Mouse (Mus musculus): ENCODE measurements at regions not wholly inside any gene's neighbourhood (a gene's known extent, or its start where the extent isn't known, plus 50 kb on each side); places are given as distances from the start of the nearest gene placed in this dataset.

DNA sequence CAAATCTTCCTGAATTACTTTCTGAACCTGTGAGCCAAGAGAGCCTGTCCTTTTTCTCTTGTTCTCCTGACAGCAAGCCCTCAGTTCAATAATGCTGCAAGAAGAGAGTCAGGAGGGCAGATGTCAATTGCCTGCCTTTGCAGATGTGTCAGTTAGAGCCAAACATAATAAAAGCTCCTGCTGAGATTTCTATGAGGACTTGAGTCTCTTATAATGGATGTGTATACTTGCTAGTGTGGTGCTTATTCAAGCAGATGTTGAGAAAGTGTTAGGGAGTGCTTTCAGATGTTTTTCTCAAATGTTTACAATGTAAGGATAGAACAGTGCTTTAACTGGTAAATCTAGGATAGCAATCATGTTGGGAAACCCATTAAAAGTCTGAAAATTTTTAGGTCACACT is 1055.1 kb upstream of the 1700015G11Rik start:
- H3K4me1 ChIP-seq (ENCODE audit: control insufficient read depth in 2 of 2, insufficient read depth in 2 of 2, low read length in 2 of 2, poor library complexity in 1 of 2): no peaks in the 10 kb centered on the region
- no peaks in the 10 kb centered on the region for H3K9me3 ChIP-seq (ENCODE audit: control insufficient read depth, insufficient read depth, low read depth, low read length)
- no peak for TF ChIP-seq ZNF384 (IDR thresholded peaks at IDR 0.05; ENCODE audit: low read depth, low read length)
- no peak overlapping the region for H3K4me3 ChIP-seq (ENCODE audit: insufficient read depth in 1 of 2, low read depth in 1 of 2, low read length in 2 of 2, poor library complexity in 1 of 2, severe bottlenecking in 1 of 2)
- no peak overlapping the region for H3K27ac ChIP-seq (ENCODE audit: insufficient read depth, low read depth, low read length, poor library complexity, severe bottlenecking)
- DNase-seq (ENCODE audit: low read depth, low spot score): no peak
- H3K36me3 ChIP-seq (ENCODE audit: control insufficient read depth, insufficient read depth, low read length, poor library complexity, severe bottlenecking): no peaks in the 10 kb centered on the region
- in situ Hi-C loops (cut with MboI; ENCODE audit: low sequenced_read_pairs in 2 of 2, unreplicated experiment in 2 of 2): no loop called here
- no peak overlapping the region for H3K9ac ChIP-seq (ENCODE audit: insufficient read depth, low read depth, low read length, poor library complexity, severe bottlenecking)

Data from ES-E14 (cell line).